Mouse (Mus musculus) olfactory bulb, adult 2 months (tissue): ENCODE measurements around the gene Gm28308. TPM values are rescaled to one million over a fixed set of nuclear protein-coding genes. Genes with fewer than 3 reads are reported as not detected.

Experiments
- H3K27ac ChIP-seq: fragments of 200-500 bp; 2 replicates; pipeline ENCODE4 v1.5.1; 2012; ENCODE audit warnings: low read depth, low read length; ENCODE audit not compliant: insufficient read depth
- H3K4me1 ChIP-seq: fragments of 200-500 bp; 2 replicates; pipeline ENCODE4 v1.6.1; 2012; ENCODE audit warnings: low read length; ENCODE audit not compliant: control insufficient read depth, insufficient read depth
- H3K4me3 ChIP-seq: fragments of 200-500 bp; 2 replicates; pipeline ENCODE4 v1.5.1; 2012; ENCODE audit warnings: mild to moderate bottlenecking, low read depth, low read length, moderate library complexity; ENCODE audit not compliant: insufficient read depth
- CTCF ChIP-seq: fragments of 200-500 bp; IDR thresholded peaks from 2 replicates; pipeline ENCODE4 v1.5.1; 2012; ENCODE audit warnings: low read depth, mild to moderate bottlenecking, low read length, moderate library complexity; ENCODE audit not compliant: insufficient read depth
- POLR2A ChIP-seq: fragments of 200-500 bp; IDR thresholded peaks from 2 replicates; pipeline ENCODE4 v1.6.1; 2012; ENCODE audit warnings: mild to moderate bottlenecking, low read depth, low read length, moderate library complexity; ENCODE audit not compliant: insufficient read depth
- WGBS: fragments of 180-500 bp; shearing (Covaris S2); methylation state at CpG from one replicate; pipeline ENCODE4 v1.1.7; 2018; 5-methylcytosine and 5-hydroxymethylcytosine counted together
- polyA plus RNA-seq: library from polyadenylated mRNA; stranded (reverse); fragments of >200 nt; gene quantifications from 2 replicates; pipeline ENCODE4 v1.2.4, GENCODE M21; 2012; ENCODE audit warnings: low replicate concordance; ENCODE audit not compliant: missing spikeins, insufficient read depth, insufficient read length

The Gm28308 gene
- polyA plus RNA-seq, 1 experiment: not detected

DNA sequence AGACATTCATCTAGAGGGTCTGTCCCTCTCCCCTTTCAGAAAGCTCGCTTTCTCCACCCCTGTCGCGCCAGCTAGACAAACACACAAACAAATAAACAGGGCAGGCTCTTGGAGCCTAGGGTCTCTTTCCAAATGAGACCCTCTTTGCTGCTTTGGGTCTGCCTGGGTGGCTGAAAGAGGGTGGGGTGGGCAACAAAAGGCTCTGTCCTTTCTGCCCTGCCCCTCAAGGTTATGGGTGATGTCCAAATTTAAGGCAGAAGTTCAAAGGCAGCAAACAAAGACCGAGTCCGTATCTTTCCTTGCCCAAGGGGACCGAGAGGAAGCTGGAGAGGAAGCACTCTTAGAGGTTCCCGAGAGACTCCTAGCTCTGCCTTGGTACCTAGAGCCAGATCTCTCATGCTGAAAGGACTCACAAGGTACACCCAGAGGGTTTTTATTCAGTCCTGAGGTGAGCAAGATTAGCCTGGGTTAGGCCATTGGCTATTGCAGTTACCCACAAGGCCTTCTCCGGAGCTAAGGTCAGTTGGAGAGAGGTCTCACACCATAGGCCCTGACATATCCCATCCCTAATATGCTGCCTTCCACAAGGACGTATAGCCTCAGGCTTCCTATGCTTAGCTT, 28.0 kb upstream of the Gm28308 start:
- Histone ChIP-seq H3K4me3 (no peak overlapping the region), H3K4me1 (no peaks in the 10 kb centered on the region), H3K27ac (no peak overlapping the region)
- TF ChIP-seq POLR2A (no peak), CTCF (no peak)
- 7% methylated on average over 9 of the region's 9 CpGs for WGBS

DNA sequence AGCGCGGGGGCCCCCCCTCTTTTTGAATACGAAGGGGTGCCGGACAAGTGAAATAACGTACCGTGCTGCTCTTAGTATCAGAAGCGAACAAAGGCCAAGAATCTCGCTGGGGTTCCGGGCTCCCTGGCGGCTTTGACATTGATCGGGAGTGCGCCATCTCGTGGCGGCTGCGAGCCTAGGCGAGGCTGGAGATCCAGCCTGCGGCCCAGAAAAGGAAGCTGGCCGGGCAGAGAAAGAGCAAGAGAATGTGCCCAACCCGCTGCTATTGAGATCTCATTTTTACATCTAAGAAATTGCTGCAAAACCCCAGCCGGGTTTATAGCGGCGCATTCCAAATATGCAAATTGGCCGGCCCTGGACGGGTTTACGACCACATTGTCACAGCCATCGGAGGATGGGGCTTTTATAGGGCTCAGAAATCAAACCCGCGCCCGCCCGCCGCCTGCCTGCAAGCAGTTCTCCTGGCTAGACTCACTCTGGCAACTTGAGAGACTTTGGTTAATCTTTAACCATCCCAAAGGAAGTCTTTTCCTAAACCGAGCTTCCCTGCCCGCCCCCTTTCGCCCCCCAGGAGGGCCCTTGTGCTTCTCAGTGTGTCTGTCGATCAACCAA, 27.4 kb upstream of the Gm28308 start, which contains the start of gene Hoxa10:
Hoxa10 (minus strand) TSS at position 466 of the 612 bp plus-strand sequence.
- Histone ChIP-seq H3K4me3 (no peak within 1 kb of the TSS), H3K27ac (no peak within 1 kb of the TSS), H3K4me1 (no peaks in the 10 kb centered on the region)
- WGBS: 3% methylated on average over 35 of the region's 35 CpGs
- no peak for TF ChIP-seq POLR2A
- TF ChIP-seq CTCF: peak; percentile 31; the same call in 1 of the 2 replicates

DNA sequence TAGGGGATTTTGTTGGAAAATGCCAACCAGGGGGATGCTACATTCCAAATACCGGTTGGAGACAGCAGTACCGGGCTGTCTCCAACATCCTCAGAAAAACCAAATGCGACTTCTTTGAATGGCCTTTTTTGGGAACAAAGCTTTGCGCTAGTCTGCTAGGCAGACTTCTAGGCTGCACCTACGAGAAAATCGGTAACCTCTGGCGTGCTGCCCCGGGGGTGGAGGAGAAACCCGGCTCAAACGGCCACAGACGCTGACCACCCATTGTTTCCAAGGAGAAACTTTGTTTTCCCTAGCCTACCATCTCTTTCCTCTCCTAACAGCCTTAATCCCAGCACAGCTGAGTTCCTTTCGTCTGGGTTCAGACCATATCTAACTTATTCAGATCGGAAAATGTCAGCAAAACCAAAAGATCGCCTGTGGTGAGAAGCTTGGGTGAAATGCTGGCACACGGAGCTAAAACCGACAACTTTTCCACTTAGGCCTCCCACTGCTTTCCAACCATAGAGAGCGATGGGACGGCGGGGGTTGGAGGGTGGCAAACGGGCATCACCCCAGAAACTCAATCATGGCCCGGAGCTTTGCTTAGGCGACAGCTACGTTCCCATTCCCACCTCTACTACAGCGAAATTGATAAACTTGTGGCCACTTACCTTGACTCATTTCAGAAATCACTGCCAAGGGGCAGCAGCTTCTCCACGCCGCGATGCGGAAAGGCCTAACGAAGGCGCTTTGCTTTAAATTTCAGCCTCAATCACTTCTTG, 26.7 kb upstream of the Gm28308 start:
- H3K27ac ChIP-seq: no peak overlapping the region
- WGBS: 4% methylated on average over 30 of the region's 30 CpGs

DNA sequence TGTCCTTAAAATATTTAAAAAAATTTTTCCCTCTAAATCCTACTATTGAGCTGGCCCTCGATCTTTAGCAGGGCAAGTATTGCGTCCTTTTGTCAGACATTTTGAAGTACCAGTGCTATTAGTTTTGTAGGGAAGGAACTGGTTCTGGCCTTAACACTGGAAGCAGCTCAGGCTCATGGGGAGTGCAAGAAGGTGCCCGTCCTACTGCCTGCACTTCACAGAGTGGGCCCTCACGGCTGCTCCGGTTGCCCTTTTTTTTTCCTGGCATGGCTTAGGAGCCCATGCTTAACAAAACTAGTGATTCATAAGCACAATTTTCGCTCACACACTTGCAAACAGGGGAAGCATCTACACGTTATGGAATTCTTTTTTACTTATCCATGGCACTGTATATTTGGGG, 25.8 kb upstream of the Gm28308 start:
- TF ChIP-seq POLR2A (no peak), CTCF (no peak)
- Histone ChIP-seq H3K4me1 (no peaks in the 10 kb centered on the region), H3K4me3 (no peak overlapping the region), H3K27ac (no peak overlapping the region)
- WGBS: 9% methylated on average over 7 of the region's 7 CpGs

More for the DNA sequence above, 26.7 kb upstream of the Gm28308 start:
- Histone ChIP-seq H3K4me1 (no peaks in the 10 kb centered on the region), H3K4me3 (no peak overlapping the region)
- TF ChIP-seq CTCF: no peak
- no peak for TF ChIP-seq POLR2A

DNA sequence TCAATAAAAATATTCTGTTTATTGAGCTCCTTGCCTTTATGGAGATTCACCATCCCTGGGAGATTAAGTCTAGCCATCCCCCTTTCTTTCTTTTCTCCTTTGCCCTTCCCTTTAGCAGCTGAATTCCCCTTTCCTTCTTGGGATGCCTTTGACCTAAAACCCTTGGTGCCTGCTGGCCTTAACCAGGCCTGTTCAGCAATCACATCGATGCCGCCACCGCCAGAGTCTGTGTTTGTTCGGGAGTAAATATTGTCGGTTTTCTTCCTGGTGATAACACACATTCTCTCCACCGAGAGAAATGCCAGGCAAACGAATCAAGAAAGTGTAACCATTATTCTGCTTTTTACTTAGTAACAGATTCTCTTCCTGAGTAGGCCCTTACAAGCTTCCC, 25.0 kb upstream of the Gm28308 start:
- WGBS: 11% methylated on average over 7 of the region's 7 CpGs
- TF ChIP-seq CTCF (no peak), POLR2A (no peak)
- no peak overlapping the region for H3K27ac ChIP-seq
- no peaks in the 10 kb centered on the region for H3K4me1 ChIP-seq
- no peak overlapping the region for H3K4me3 ChIP-seq

DNA sequence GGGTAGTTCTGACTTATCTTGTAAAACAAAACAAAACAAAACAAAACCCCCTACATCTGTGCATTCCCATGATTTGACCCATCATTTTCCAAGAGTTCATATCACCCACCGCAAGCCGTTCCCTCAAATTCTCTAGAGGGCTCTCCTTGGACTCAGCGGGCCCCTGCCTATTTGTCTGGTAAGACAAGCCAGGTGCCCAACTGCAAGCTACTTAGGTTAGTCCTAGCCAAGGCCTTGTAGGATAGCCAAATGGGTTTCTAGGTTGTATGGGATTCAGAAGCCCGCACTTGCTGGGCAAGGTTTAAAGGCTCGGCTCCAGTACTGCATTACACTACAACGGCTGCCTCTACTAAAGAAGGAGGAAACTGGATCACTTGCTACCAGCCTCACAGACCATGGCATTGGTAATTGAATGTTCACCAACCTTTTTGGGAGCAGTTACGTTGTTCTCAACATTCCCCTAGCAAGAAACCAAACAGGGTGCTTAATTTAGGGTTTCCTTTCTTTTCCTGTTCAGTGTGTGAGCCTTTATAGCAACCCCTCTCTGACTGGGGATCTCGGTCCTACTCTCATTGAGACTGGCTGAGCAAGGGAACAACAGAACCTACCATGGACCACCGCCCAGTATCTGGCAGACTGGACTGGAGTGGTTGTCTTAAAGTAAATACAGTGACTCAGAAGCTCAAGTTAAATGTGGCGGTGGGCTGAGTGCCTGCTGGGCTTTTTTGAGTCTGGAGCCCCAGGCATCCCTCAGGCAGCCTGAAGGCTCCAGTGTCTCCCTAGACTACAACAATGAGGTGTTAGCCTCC, 24.4 kb upstream of the Gm28308 start:
- Histone ChIP-seq H3K27ac (no peak overlapping the region), H3K4me3 (no peak overlapping the region), H3K4me1 (no peaks in the 10 kb centered on the region)
- 13% methylated on average over 10 of the region's 10 CpGs for WGBS
- no peak for TF ChIP-seq POLR2A
- TF ChIP-seq CTCF: no peak

DNA sequence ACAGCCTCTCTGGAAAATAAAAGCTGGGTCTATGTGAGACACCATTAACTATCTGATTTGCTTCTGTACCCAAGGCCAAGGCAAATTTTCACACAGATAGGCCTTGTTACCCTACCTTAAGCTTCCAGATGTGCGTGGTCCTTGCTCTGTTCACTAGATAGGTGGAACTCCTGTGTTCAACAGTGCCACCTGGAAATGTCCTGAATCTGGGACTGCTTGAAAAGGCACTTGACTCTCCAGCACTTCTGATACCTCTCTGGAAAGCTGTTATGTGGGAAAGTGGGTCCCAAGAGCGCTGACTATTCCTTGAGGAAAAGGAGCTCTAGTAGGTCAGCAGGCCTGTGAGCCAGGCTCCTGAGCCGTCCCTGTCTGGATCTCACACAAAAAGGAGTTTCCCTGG, 23.7 kb upstream of the Gm28308 start:
- Histone ChIP-seq H3K4me1 (no peaks in the 10 kb centered on the region), H3K27ac (no peak overlapping the region), H3K4me3 (no peak overlapping the region)
- WGBS: 9% methylated on average over 3 of the region's 3 CpGs
- TF ChIP-seq POLR2A (no peak), CTCF (no peak)

- 23% methylated on average over 6 of the region's 6 CpGs for WGBS
- Histone ChIP-seq H3K27ac (no peak overlapping the region), H3K4me1 (no peaks in the 10 kb centered on the region), H3K4me3 (no peak overlapping the region)
- no peak for TF ChIP-seq POLR2A
- no peak for TF ChIP-seq CTCF
Measured at GRCm38 (mm10) chr6:52235866-52236265, 22.7 kb upstream of the Gm28308 start.

- Histone ChIP-seq H3K4me3 (no peak overlapping the region), H3K27ac (no peak overlapping the region), H3K4me1 (no peaks in the 10 kb centered on the region)
- TF ChIP-seq CTCF (no peak), POLR2A (no peak)
- WGBS: 33% methylated on average over 9 of the region's 9 CpGs
Measured at GRCm38 (mm10) chr6:52235267-52235666, 22.1 kb upstream of the Gm28308 start.
